Mouse (Mus musculus) liver, embryonic 15.5 days (tissue): ENCODE results near the gene Prss23. TPM values are rescaled to one million over a fixed set of nuclear protein-coding genes. Genes with fewer than 3 reads are reported as not detected.

Source experiments
- ATAC-seq: fragments of 200-750 bp; cut with Nextera tagmentation; 2 replicates; pipeline ENCODE4 v1.8.0; 2017; ENCODE audit warnings: moderate number of reproducible peaks, mild to moderate bottlenecking, moderate library complexity; ENCODE audit not compliant: insufficient read depth
- H3K27ac ChIP-seq: fragments of 300-500 bp; sonication (generic); replicated peaks from 2 replicates; pipeline ENCODE4 v1.5.1; 2015; ENCODE audit warnings: mild to moderate bottlenecking, inconsistent platforms
- H3K27me3 ChIP-seq: fragments of 300-500 bp; sonication (generic); 2 replicates; pipeline ENCODE4 v1.6.1; 2015; ENCODE audit warnings: mild to moderate bottlenecking, inconsistent platforms
- H3K36me3 ChIP-seq: fragments of 300-500 bp; sonication (generic); replicated peaks from 2 replicates; pipeline ENCODE4 v1.6.1; 2015; ENCODE audit warnings: moderate library complexity, mild to moderate bottlenecking, inconsistent platforms
- H3K4me1 ChIP-seq: fragments of 300-500 bp; sonication (generic); replicated peaks from 2 replicates; pipeline ENCODE4 v1.6.1; 2015; ENCODE audit warnings: inconsistent platforms
- H3K4me2 ChIP-seq: fragments of 300-500 bp; sonication (generic); 2 replicates; pipeline ENCODE4 v1.6.1; 2015; ENCODE audit warnings: moderate library complexity, mild to moderate bottlenecking, inconsistent platforms
- H3K4me3 ChIP-seq: fragments of 300-500 bp; sonication (generic); replicated peaks from 2 replicates; pipeline ENCODE4 v1.5.1; 2015; ENCODE audit warnings: mild to moderate bottlenecking, inconsistent platforms
- H3K9ac ChIP-seq: fragments of 300-500 bp; sonication (generic); 2 replicates; pipeline ENCODE4 v1.6.1; 2015; ENCODE audit warnings: moderate library complexity, mild to moderate bottlenecking, inconsistent platforms
- H3K9me3 ChIP-seq: fragments of 300-500 bp; sonication (generic); replicated peaks from 2 replicates; pipeline ENCODE4 v1.6.1; 2016; ENCODE audit warnings: inconsistent platforms
- WGBS: fragments of 180-500 bp; shearing (Covaris S2); methylation state at CpG from one replicate; pipeline ENCODE4 v1.1.7; 2015; ENCODE audit warnings: mixed read lengths; ENCODE audit not compliant: insufficient replicate concordance; 5-methylcytosine and 5-hydroxymethylcytosine counted together
- polyA plus RNA-seq: library from polyadenylated mRNA; unstranded; fragments of >200 nt; fragmentation: Nextera tagmentation; extraction: Ambion mirVana; gene quantifications from 2 replicates; pipeline ENCODE4 v1.2.1, GENCODE M21; 2015

Prss23 gene
- polyA plus RNA-seq, 1 experiment from 2014 or later, result 4.2 TPM

- H3K27ac ChIP-seq, result no peak overlapping the region
- H3K27me3 ChIP-seq, result no peaks in the 10 kb centered on the region
- H3K9me3 ChIP-seq, result no peaks in the 10 kb centered on the region
- H3K4me2 ChIP-seq, result peak overlapping the region; percentile 29; the same call in 1 of the 2 replicates
- H3K4me1 ChIP-seq, result no peaks in the 10 kb centered on the region
- no peak overlapping the region for H3K4me3 ChIP-seq
- H3K36me3 ChIP-seq, result no peaks in the 10 kb centered on the region
- no peak for ATAC-seq
- no peak overlapping the region for H3K9ac ChIP-seq
- WGBS, result 21% methylated on average over 17 of the region's 17 CpGs
Observed at GRCm38 (mm10) chr7:89499516-89500307, 27.3 kb downstream of the Prss23 start.

GRCm38 (mm10) chr7:89483769-89484568 lies 43.0 kb downstream of the Prss23 start:
- ATAC-seq, result no peak
- Histone ChIP-seq H3K4me2 (no peak overlapping the region), H3K4me1 (no peaks in the 10 kb centered on the region), H3K4me3 (no peak overlapping the region), H3K9me3 (no peaks in the 10 kb centered on the region), H3K27ac (no peak overlapping the region), H3K9ac (no peak overlapping the region), H3K36me3 (no peaks in the 10 kb centered on the region), H3K27me3 (no peaks in the 10 kb centered on the region)
- WGBS, result 41% methylated on average over 7 of the region's 7 CpGs

DNA sequence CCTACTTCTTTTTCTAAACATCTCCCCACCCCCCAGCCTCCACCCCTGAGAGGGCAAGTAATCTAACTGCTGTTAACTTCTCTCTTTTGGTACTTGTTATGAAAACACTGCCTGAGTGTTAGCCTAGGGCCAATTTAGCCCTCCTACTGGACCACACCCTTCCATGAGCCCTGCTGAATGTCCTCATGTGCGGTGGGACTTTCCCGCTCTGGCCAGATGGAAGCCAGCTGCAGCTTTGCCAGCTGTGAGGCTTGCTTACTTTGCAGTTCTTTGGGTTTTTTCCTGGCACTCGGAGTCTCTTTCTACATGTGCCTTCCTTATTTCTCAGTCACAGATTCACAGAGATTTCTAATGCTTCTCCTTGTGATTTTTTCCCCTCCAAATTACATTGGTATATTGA lies 45.3 kb downstream of the Prss23 start:
- Histone ChIP-seq H3K4me3 (no peak overlapping the region), H3K9ac (no peak overlapping the region), H3K4me2 (no peak overlapping the region), H3K9me3 (no peaks in the 10 kb centered on the region), H3K4me1 (no peaks in the 10 kb centered on the region), H3K36me3 (no peaks in the 10 kb centered on the region), H3K27me3 (no peaks in the 10 kb centered on the region), H3K27ac (no peak overlapping the region)
- WGBS, result 44% methylated on average over 3 of the region's 3 CpGs
- no peak for ATAC-seq

DNA sequence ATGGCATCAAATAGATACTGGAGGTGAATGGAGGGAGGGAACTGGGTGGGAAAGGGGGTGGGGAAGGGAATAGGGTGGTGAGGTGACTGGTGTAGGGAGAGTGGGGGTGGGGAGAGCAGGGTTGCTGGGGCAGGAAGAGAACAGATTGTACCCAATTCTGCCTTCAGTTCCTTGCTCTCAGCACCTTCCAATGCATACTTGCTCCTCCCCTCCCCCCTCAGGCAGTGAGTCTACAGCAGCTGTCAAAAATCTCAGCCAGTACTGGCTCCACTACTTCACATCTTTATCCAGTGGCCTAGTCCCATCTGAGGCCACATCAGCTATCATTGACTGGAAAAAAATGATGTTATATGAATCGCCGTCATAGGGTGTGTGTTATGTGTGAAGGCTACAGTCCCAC lies 48.5 kb downstream of the Prss23 start:
- no peaks in the 10 kb centered on the region for H3K4me1 ChIP-seq
- H3K4me3 ChIP-seq, result no peak overlapping the region
- H3K27me3 ChIP-seq, result no peaks in the 10 kb centered on the region
- ATAC-seq, result no peak
- WGBS, result 75% methylated on average over 2 of the region's 2 CpGs
- H3K9ac ChIP-seq, result no peak overlapping the region
- no peak overlapping the region for H3K4me2 ChIP-seq
- H3K9me3 ChIP-seq, result no peaks in the 10 kb centered on the region
- no peaks in the 10 kb centered on the region for H3K36me3 ChIP-seq
- no peak overlapping the region for H3K27ac ChIP-seq

DNA sequence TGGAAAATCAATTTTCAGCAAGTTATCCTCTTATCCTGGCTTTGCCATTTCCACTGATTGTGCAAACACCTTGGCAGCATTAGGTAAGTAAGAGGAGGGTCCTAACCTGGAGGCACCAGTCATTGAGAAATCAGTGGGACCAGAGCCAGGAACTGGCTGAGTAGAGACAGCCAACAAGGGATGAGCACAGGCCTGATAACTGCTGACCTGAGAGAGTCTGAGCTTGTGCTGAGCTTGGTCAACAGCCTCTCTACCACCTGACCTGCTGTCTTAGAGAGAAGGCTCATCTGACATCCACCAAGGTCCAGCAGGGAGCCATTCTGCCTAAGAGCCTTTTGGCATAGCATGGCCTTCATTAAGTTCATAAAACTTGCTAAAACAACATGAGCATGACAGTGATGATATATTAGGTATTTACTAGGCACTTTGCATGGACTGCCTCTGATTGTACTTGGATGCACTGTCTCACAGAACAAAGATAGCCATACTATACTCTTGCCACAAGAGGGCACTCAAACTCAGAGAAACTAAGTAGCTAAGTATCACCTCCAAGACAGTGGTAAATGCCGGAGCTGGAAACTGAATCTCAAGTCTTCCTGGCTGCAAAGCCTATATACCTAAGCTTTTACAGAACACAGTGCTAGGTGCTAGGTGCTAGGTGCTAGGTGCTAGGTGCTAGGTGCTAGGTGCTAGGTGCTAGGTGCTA lies 49.5 kb downstream of the Prss23 start:
- Histone ChIP-seq H3K27me3 (no peaks in the 10 kb centered on the region), H3K4me2 (no peak overlapping the region), H3K36me3 (no peaks in the 10 kb centered on the region), H3K4me3 (no peak overlapping the region), H3K4me1 (no peaks in the 10 kb centered on the region), H3K27ac (no peak overlapping the region), H3K9ac (no peak overlapping the region), H3K9me3 (no peaks in the 10 kb centered on the region)
- WGBS, result 15% methylated on average over 1 of the region's 1 CpGs
- no peak for ATAC-seq

DNA sequence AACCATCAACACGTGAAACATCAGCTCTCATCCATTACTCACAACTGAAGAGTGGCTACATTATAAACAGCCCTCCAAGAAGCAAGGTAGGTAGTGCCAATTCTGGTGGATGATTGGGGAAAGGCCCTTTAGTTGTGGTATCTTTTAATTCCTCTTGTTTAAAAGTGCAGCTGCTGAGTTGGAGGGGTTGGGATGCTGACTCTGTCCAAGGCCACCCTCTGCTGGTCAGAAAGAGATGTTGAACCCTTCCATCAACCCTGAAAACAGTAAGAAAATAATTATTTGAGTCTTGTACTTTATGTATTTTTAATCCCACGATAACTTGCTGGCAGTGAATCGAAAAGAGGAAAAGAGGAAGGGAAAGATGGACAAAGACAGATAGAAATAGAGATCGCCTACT lies 53.5 kb downstream of the Prss23 start:
- ATAC-seq, result no peak
- WGBS, result 24% methylated on average over 4 of the region's 4 CpGs
- H3K4me1 ChIP-seq, result no peaks in the 10 kb centered on the region
- H3K27ac ChIP-seq, result no peak overlapping the region
- no peak overlapping the region for H3K4me2 ChIP-seq
- no peak overlapping the region for H3K9ac ChIP-seq
- no peak overlapping the region for H3K4me3 ChIP-seq
- H3K9me3 ChIP-seq, result no peaks in the 10 kb centered on the region
- no peaks in the 10 kb centered on the region for H3K27me3 ChIP-seq
- no peaks in the 10 kb centered on the region for H3K36me3 ChIP-seq

- H3K4me2 ChIP-seq, result no peak overlapping the region
- 45% methylated on average over 10 of the region's 10 CpGs for WGBS
- H3K9ac ChIP-seq, result no peak overlapping the region
- no peak overlapping the region for H3K4me3 ChIP-seq
- no peak overlapping the region for H3K27ac ChIP-seq
- H3K36me3 ChIP-seq, result no peaks in the 10 kb centered on the region
- H3K4me1 ChIP-seq, result no peaks in the 10 kb centered on the region
- no peaks in the 10 kb centered on the region for H3K27me3 ChIP-seq
- ATAC-seq, result no peak
- no peaks in the 10 kb centered on the region for H3K9me3 ChIP-seq
Observed at GRCm38 (mm10) chr7:89463775-89464592, 63.0 kb downstream of the Prss23 start.

- H3K9ac ChIP-seq, result no peak overlapping the region
- H3K4me3 ChIP-seq, result no peak overlapping the region
- H3K27me3 ChIP-seq, result no peaks in the 10 kb centered on the region
- 50% methylated on average over 3 of the region's 3 CpGs for WGBS
- ATAC-seq, result no peak
- no peak overlapping the region for H3K27ac ChIP-seq
- no peaks in the 10 kb centered on the region for H3K4me1 ChIP-seq
- H3K4me2 ChIP-seq, result no peak overlapping the region
- no peaks in the 10 kb centered on the region for H3K9me3 ChIP-seq
- no peaks in the 10 kb centered on the region for H3K36me3 ChIP-seq
Observed at GRCm38 (mm10) chr7:89463246-89463645, 63.7 kb downstream of the Prss23 start.

DNA sequence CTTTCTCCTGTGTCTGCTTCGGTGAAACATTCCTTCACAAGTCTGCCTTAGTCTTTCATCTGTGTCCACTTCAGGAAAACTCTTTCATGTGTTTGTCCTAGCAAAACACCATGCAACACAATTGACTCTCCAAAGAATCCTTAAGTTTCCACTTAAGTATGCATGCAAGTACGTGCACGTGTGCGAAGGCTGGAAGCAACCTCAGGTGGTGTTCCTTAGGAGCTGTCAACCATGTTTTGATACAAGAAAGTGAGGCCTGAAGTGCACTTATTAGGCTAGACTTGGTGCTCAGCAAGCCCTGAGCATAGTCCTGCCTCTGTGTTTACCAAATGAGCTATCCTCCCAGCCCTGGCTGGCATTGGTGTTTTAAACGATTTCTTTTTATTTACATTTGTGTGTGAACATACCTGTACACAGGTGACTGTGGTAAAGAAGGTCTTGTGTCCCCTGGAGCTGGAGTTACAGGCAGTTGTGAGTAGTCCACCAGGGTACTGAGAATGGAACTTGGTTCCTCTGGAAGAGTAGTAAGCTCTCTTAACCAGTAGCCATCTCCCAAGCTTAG lies 64.3 kb downstream of the Prss23 start:
- ATAC-seq, result no peak
- H3K4me2 ChIP-seq, result no peak overlapping the region
- 76% methylated on average over 5 of the region's 5 CpGs for WGBS
- no peaks in the 10 kb centered on the region for H3K36me3 ChIP-seq
- no peak overlapping the region for H3K27ac ChIP-seq
- H3K9ac ChIP-seq, result no peak overlapping the region
- H3K4me3 ChIP-seq, result no peak overlapping the region
- no peaks in the 10 kb centered on the region for H3K4me1 ChIP-seq
- H3K9me3 ChIP-seq, result no peaks in the 10 kb centered on the region
- H3K27me3 ChIP-seq, result no peaks in the 10 kb centered on the region

DNA sequence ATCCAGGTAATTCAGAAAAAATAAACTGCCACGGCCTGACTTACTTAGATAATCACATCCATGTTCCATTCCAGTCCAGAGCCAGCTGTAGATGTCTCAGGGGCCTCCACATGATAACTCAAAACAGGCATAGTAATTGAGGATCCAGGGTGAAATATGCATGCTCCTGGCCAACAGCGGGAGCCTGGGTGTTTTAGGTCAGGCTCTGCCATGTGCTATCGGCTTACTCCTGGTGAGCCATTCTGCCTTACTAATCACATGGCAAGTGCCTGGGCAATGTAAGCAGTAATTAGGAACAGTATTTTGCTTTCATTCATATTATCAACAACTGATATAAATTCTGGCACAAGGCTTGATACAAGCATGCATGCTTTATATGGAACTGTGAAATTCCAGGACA lies 65.6 kb downstream of the Prss23 start:
- 70% methylated on average over 3 of the region's 3 CpGs for WGBS
- no peak for ATAC-seq

More for the DNA sequence above, 65.6 kb downstream of the Prss23 start:
- Histone ChIP-seq H3K9me3 (no peaks in the 10 kb centered on the region), H3K27me3 (no peaks in the 10 kb centered on the region), H3K4me3 (no peak overlapping the region), H3K4me2 (no peak overlapping the region), H3K27ac (no peak overlapping the region), H3K36me3 (no peaks in the 10 kb centered on the region), H3K9ac (no peak overlapping the region), H3K4me1 (no peaks in the 10 kb centered on the region)
